Mouse (Mus musculus) midbrain, postnatal 0 days (tissue): Measurements from ENCODE around the gene Rdm1. TPM values are rescaled to one million over a fixed set of nuclear protein-coding genes. Genes with fewer than 3 reads are reported as not detected.
A peak's percentile ranks its signal among the peaks of the same experiment; 100 is the strongest.

Experiments
- ATAC-seq: fragments of 200-750 bp; cut with Nextera tagmentation; 2 replicates; pipeline ENCODE4 v1.8.0; 2017; ENCODE audit warnings: moderate number of reproducible peaks, mild to moderate bottlenecking, moderate TSS enrichment, moderate library complexity; ENCODE audit not compliant: low FRiP score
- DNase-seq: peaks from one replicate; pipeline ENCODE4 v3.0.0-alpha.2; 2015; ENCODE audit warnings: low spot score
- H3K27ac ChIP-seq: fragments of 300-500 bp; sonication (generic); 2 replicates; pipeline ENCODE4 v1.5.1; 2014; ENCODE audit warnings: low read depth, mild to moderate bottlenecking, low read length, mixed read lengths
- H3K27me3 ChIP-seq: fragments of 300-500 bp; sonication (generic); 2 replicates; pipeline ENCODE4 v1.6.1; 2014; ENCODE audit warnings: low read length, control low read depth, mixed read lengths; ENCODE audit not compliant: insufficient read depth
- H3K36me3 ChIP-seq: fragments of 300-500 bp; sonication (generic); 2 replicates; pipeline ENCODE4 v1.6.1; 2014; ENCODE audit warnings: low read length, control low read depth, mixed read lengths; ENCODE audit not compliant: insufficient read depth
- H3K4me1 ChIP-seq: fragments of 300-500 bp; sonication (generic); 2 replicates; pipeline ENCODE4 v1.6.1; 2014; ENCODE audit warnings: mild to moderate bottlenecking, control low read depth, antibody characterized with exemption, low read length, mixed read lengths; ENCODE audit not compliant: insufficient read depth
- H3K4me2 ChIP-seq: fragments of 300-500 bp; sonication (generic); 2 replicates; pipeline ENCODE4 v1.6.1; 2014; ENCODE audit warnings: low read depth, mild to moderate bottlenecking, low read length, mixed read lengths; ENCODE audit not compliant: poor library complexity, severe bottlenecking
- H3K4me3 ChIP-seq: fragments of 300-500 bp; sonication (generic); 2 replicates; pipeline ENCODE4 v1.5.1; 2014; ENCODE audit warnings: low read depth, mild to moderate bottlenecking, low read length, moderate library complexity
- H3K9ac ChIP-seq: fragments of 300-500 bp; sonication (generic); replicated peaks from 2 replicates; pipeline ENCODE4 v1.6.1; 2014; ENCODE audit warnings: mild to moderate bottlenecking, low read length, moderate library complexity, mixed read lengths; ENCODE audit not compliant: poor library complexity, severe bottlenecking
- H3K9me3 ChIP-seq: fragments of 300-500 bp; sonication (generic); 2 replicates; pipeline ENCODE4 v1.6.1; 2016; ENCODE audit warnings: low read length, control low read depth
- CTCF ChIP-seq: IDR thresholded peaks from 2 replicates; pipeline ENCODE4 v1.5.1; 2016; ENCODE audit warnings: antibody characterized with exemption, mild to moderate bottlenecking
- WGBS: fragments of 180-500 bp; shearing (Covaris S2); extraction: QIAGEN DNeasy Blood & Tissue Kit; methylation state at CpG from one replicate; pipeline ENCODE4 v1.1.7; 2014; 5-methylcytosine and 5-hydroxymethylcytosine counted together
- polyA plus RNA-seq: library from polyadenylated mRNA; unstranded; fragments of >200 nt; fragmentation: Nextera tagmentation; extraction: Ambion mirVana; gene quantifications from 2 replicates; pipeline ENCODE4 v1.2.1, GENCODE M21; 2015
- total RNA-seq: library from RNA; depleted of rRNA; stranded (reverse); fragments of >200 nt; gene quantifications from 2 replicates; pipeline ENCODE4 v1.2.3, GENCODE M21; 2014

Rdm1 gene
- total and polyA plus RNA-seq, 2 experiments from 2014 or later: 3.6 to 8.3 TPM

DNA sequence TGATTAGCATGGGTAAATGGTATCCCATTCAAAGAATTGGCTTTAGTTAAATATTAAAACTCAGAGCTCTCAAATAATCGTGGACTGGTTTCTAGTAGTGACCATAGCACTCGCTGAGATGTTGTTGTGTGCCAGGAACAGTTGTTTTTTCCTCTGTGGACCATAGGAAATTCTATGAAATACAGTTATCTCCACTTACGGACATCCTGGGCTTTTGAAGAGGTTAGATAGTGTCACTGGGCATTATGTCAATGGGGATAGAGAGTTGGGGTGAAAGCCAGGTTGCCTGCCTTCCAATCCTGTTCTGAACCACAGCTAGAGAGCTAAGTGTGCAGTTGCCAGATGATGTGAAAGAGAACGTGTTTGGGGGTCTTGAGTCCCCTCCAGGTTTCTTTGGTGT, 41.2 kb upstream of the Rdm1 start:
- H3K4me2 ChIP-seq: no peak overlapping the region
- ATAC-seq (no peak), DNase-seq (no peak)
- H3K4me1 ChIP-seq: no peaks in the 10 kb centered on the region
- no peak overlapping the region for H3K9ac ChIP-seq
- WGBS: 83% methylated on average over 4 of the region's 4 CpGs
- H3K27me3 ChIP-seq: no peaks in the 10 kb centered on the region
- peaks cover 7% of the 10 kb centered on the region; the same call in 1 of the 2 replicates for H3K36me3 ChIP-seq
- no peak for TF ChIP-seq CTCF
- no peaks in the 10 kb centered on the region for H3K9me3 ChIP-seq
- H3K4me3 ChIP-seq: no peak overlapping the region
- H3K27ac ChIP-seq: no peak overlapping the region

DNA sequence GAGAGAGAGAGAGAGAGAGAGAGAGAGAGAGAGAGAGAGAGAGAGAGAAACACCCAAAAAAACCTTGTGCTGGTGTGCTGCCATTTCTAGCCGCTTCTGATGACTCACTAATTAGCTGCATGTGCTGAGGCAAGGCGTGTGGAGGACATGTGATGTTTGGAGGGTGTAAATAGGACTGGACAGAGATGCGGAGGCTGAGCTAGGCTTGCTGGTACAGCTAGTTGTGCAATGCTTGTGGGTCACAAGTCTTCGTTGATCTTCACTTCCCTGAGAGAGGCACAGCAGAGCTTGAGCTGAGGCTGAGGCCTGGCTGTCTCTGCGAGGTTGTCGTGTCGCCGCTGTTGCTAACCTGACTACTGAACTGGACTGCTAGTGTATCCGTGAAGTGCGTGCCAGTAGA, 39.3 kb upstream of the Rdm1 start:
- no peaks in the 10 kb centered on the region for H3K9me3 ChIP-seq
- H3K36me3 ChIP-seq: peaks cover 3% of the 10 kb centered on the region; the same call in 1 of the 2 replicates
- H3K4me2 ChIP-seq: no peak overlapping the region
- H3K27me3 ChIP-seq: no peaks in the 10 kb centered on the region
- no peak overlapping the region for H3K27ac ChIP-seq
- TF ChIP-seq CTCF: no peak
- ATAC-seq: no peak
- DNase-seq: no peak
- H3K9ac ChIP-seq: no peak overlapping the region
- H3K4me3 ChIP-seq: no peak overlapping the region
- 89% methylated on average over 10 of the region's 10 CpGs for WGBS
- H3K4me1 ChIP-seq: no peaks in the 10 kb centered on the region

DNA sequence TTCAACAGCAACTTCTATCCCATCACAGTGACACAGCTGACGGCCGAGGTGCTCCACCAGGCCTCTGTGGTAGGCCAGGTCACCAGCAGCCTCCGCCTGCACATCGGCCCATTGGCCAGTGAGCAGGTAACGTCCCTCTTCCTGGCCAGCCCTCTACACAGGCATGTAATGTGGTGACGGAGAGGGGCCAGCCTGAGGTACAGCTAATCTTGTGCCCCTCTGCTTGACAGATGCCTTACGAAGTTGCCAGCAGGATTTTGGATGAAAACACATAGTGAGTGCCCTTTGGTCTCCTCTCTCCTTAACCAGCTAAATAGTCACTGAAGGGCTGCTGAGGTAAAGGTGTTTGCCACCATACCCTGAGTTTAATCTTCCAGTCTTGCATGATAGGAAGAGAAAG, 38.1 kb upstream of the Rdm1 start:
- WGBS: 94% methylated on average over 7 of the region's 7 CpGs

DNA sequence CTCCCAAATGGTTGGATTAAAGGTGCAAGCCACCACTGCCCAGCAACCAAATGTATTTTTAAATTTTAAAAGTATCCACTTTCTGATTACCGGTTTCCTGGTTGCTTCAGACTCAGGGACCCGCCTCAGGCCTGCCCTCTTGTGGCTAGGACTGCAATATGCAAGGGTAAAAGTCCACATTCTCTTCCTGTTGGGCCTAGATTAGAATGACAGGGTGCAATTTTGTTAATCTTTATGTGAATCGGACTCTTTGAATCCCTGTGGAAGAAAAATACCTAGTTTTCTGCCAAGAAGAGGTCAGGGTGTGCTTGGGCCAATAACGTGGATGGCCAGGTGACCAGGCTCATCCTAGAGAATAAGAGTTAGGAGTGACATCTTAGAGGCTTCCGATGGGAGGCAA, 37.6 kb upstream of the Rdm1 start:
- Histone ChIP-seq H3K4me1 (no peaks in the 10 kb centered on the region), H3K4me3 (no peak overlapping the region), H3K9ac (no peak overlapping the region), H3K27me3 (no peaks in the 10 kb centered on the region), H3K9me3 (no peaks in the 10 kb centered on the region), H3K36me3 (peaks cover 3% of the 10 kb centered on the region; the same call in 1 of the 2 replicates), H3K4me2 (no peak overlapping the region), H3K27ac (no peak overlapping the region)
- DNase-seq: peak; percentile 42
- WGBS: 27% methylated on average over 5 of the region's 5 CpGs
- no peak for ATAC-seq
- peak; percentile 80 for TF ChIP-seq CTCF

More for the DNA sequence above, 38.1 kb upstream of the Rdm1 start:
- H3K27ac ChIP-seq: no peak overlapping the region
- no peak for TF ChIP-seq CTCF
- no peaks in the 10 kb centered on the region for H3K9me3 ChIP-seq
- DNase-seq (no peak), ATAC-seq (no peak)
- H3K36me3 ChIP-seq: peaks cover 3% of the 10 kb centered on the region; the same call in 1 of the 2 replicates
- H3K9ac ChIP-seq: no peak overlapping the region
- H3K27me3 ChIP-seq: no peaks in the 10 kb centered on the region
- no peak overlapping the region for H3K4me2 ChIP-seq
- no peak overlapping the region for H3K4me3 ChIP-seq
- no peaks in the 10 kb centered on the region for H3K4me1 ChIP-seq

DNA sequence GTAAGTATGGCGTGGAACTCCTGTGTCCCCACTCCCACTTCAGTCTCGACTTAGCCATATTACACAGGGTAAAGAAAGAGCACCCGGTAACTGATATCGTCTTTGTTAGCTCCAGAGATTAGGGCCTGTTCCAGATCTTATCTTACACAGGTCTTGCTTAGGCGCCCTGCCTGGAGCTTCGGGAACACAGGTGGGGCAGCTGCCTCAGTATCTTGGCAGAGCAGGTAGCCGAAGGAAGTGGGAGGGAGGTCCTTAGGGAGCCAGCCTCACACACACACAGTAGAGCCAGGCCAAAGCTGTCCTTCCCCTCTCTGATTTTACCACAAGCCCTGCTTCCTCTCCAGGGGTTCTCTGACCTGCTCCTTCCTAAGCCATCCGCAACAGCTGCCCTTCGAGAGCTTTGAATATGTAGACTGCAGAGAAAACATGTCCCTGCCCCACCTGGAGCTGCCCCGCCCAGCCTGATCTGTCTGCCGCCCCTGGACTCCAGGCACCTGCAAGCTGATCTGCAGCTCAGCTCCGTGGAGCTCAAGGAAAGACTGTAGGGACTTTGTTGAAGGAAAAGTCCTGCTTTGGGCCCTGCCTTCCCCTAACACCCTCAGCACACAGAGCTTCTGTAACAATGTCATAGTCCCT, 36.9 kb upstream of the Rdm1 start:
- TF ChIP-seq CTCF: no peak

DNA sequence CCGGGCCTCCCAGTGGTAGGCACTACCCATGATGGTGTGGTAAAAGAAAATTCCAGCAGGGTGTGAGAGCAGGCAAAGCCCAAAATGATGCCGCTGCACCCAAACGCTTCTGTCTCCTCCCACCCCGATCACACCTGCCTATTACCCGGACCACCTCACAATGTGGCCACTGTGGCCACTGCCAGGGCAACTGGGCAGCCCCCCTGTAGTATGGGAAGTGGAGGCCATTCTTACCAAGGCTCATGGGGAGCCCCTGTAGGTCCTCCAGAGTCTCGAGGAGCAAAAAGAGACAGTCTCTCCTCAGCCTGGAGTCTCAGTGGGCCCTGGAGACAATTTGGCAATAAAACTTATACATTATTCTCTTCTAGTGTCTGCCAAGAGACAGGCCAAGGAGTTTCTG, 27.8 kb upstream of the Rdm1 start, which contains the start of gene Gm11634:
TSS of gene Gm11634 (minus strand) at position 101 of the 400 bp plus-strand sequence.
- H3K27me3 ChIP-seq: no peaks in the 10 kb centered on the region
- H3K27ac ChIP-seq: no peak within 1 kb of the TSS
- no peak within 1 kb of the TSS for H3K4me2 ChIP-seq
- H3K4me1 ChIP-seq: no peaks in the 10 kb centered on the region
- no peaks in the 10 kb centered on the region for H3K9me3 ChIP-seq
- ATAC-seq (no peak), DNase-seq (no peak)
- H3K9ac ChIP-seq: no peak within 1 kb of the TSS
- WGBS: 89% methylated on average over 6 of the region's 6 CpGs
- no peak within 1 kb of the TSS for H3K4me3 ChIP-seq
- no peak for TF ChIP-seq CTCF
- no peaks in the 10 kb centered on the region for H3K36me3 ChIP-seq

More for the DNA sequence above, 36.9 kb upstream of the Rdm1 start:
- Histone ChIP-seq H3K27me3 (no peaks in the 10 kb centered on the region), H3K9me3 (no peaks in the 10 kb centered on the region), H3K9ac (no peak overlapping the region; the same call in 1 of the 2 replicates), H3K27ac (no peak overlapping the region), H3K4me2 (no peak overlapping the region), H3K4me3 (no peak overlapping the region), H3K36me3 (peaks cover 3% of the 10 kb centered on the region; the same call in 1 of the 2 replicates), H3K4me1 (no peaks in the 10 kb centered on the region)
- 82% methylated on average over 12 of the region's 12 CpGs for WGBS
- ATAC-seq (no peak), DNase-seq (no peak)
